Mouse (Mus musculus) forebrain, postnatal 0 days (tissue): ENCODE measurements around the gene Arid5b. TPM values are rescaled to one million over a fixed set of nuclear protein-coding genes. Genes with fewer than 3 reads are reported as not detected.
A peak's percentile ranks its signal among the peaks of the same experiment; 100 is the strongest.

Source experiments
- ATAC-seq: fragments of 200-750 bp; cut with Nextera tagmentation; 2 replicates; pipeline ENCODE4 v1.8.0; 2017; ENCODE audit warnings: mild to moderate bottlenecking, moderate library complexity
- DNase-seq: peaks from one replicate; pipeline ENCODE4 v3.0.0-alpha.2; 2015
- H3K27ac ChIP-seq: fragments of 300-500 bp; sonication (generic); 2 replicates; pipeline ENCODE4 v1.5.1; 2014; ENCODE audit warnings: low read depth, mild to moderate bottlenecking, antibody characterized with exemption, low read length, moderate library complexity, mixed read lengths
- H3K27me3 ChIP-seq: fragments of 300-500 bp; sonication (generic); 2 replicates; pipeline ENCODE4 v1.6.1; 2014; ENCODE audit warnings: mild to moderate bottlenecking, low read length, mixed read lengths; ENCODE audit not compliant: insufficient read depth
- H3K36me3 ChIP-seq: fragments of 300-500 bp; sonication (generic); 2 replicates; pipeline ENCODE4 v1.6.1; 2014; ENCODE audit warnings: mild to moderate bottlenecking, moderate library complexity; ENCODE audit not compliant: insufficient read depth
- H3K4me1 ChIP-seq: fragments of 300-500 bp; sonication (generic); 2 replicates; pipeline ENCODE4 v1.6.1; 2014; ENCODE audit warnings: antibody characterized with exemption; ENCODE audit not compliant: insufficient read depth
- H3K4me2 ChIP-seq: fragments of 300-500 bp; sonication (generic); 2 replicates; pipeline ENCODE4 v1.6.1; 2014; ENCODE audit warnings: low read depth, mild to moderate bottlenecking, moderate library complexity
- H3K4me3 ChIP-seq: fragments of 300-500 bp; sonication (generic); 2 replicates; pipeline ENCODE4 v1.5.1; 2014; ENCODE audit warnings: low read depth, low read length, mixed read lengths
- H3K9ac ChIP-seq: fragments of 300-500 bp; sonication (generic); 2 replicates; pipeline ENCODE4 v1.6.1; 2014; ENCODE audit warnings: mild to moderate bottlenecking
- H3K9me3 ChIP-seq: fragments of 300-500 bp; sonication (generic); 2 replicates; pipeline ENCODE4 v1.6.1; 2016; ENCODE audit warnings: low read length
- CTCF ChIP-seq: sonication (generic); IDR thresholded peaks from 2 replicates; pipeline ENCODE4 v1.5.1; 2016; ENCODE audit warnings: antibody characterized with exemption, control low read depth, low read depth
- WGBS: fragments of 180-500 bp; shearing (Covaris S2); extraction: QIAGEN DNeasy Blood & Tissue Kit; methylation state at CpG from one replicate; pipeline ENCODE4 v1.1.7; 2014; 5-methylcytosine and 5-hydroxymethylcytosine counted together
- polyA plus RNA-seq: library from polyadenylated mRNA; unstranded; fragments of >200 nt; fragmentation: Nextera tagmentation; extraction: Ambion mirVana; gene quantifications from 2 replicates; pipeline ENCODE4 v1.2.1, GENCODE M21; 2015
- total RNA-seq: library from RNA; depleted of rRNA; stranded (reverse); fragments of >200 nt; gene quantifications from 2 replicates; pipeline ENCODE4 v1.2.3, GENCODE M21; 2014

Arid5b gene
- total and polyA plus RNA-seq, 2 experiments from 2014 or later, result 14.3 to 14.5 TPM

- ATAC-seq (peak; percentile 23; the same call in 1 of the 2 replicates), DNase-seq (no peak)
- Histone ChIP-seq H3K27ac (0 out of 2 replicates have a peak overlapping the region, but pooled peaks have one; percentile 21), H3K9me3 (no peaks in the 10 kb centered on the region), H3K36me3 (no peaks in the 10 kb centered on the region), H3K9ac (peak overlapping the region; percentile 10; the same call in 1 of the 2 replicates), H3K4me3 (no peak overlapping the region), H3K27me3 (no peaks in the 10 kb centered on the region), H3K4me2 (no peak overlapping the region), H3K4me1 (no peaks in the 10 kb centered on the region)
- no peak for TF ChIP-seq CTCF
- WGBS, result 71% methylated on average over 5 of the region's 5 CpGs
Measured at GRCm38 (mm10) chr10:68268629-68269028, 9.9 kb downstream of the Arid5b start.

- Histone ChIP-seq H3K27me3 (no peaks in the 10 kb centered on the region), H3K36me3 (peaks cover 5% of the 10 kb centered on the region; the same call in 1 of the 2 replicates), H3K9me3 (no peaks in the 10 kb centered on the region), H3K4me2 (no peak overlapping the region), H3K4me1 (no peaks in the 10 kb centered on the region), H3K27ac (no peak overlapping the region), H3K9ac (no peak overlapping the region), H3K4me3 (no peak overlapping the region)
- 93% methylated on average over 10 of the region's 10 CpGs for WGBS
- no peak for TF ChIP-seq CTCF
- ATAC-seq, result no peak
- DNase-seq, result no peak
Measured at GRCm38 (mm10) chr10:68263969-68264688, 14.4 kb downstream of the Arid5b start.

GRCm38 (mm10) chr10:68263296-68263968 lies 15.1 kb downstream of the Arid5b start:
- Histone ChIP-seq H3K9me3 (no peaks in the 10 kb centered on the region), H3K9ac (no peak overlapping the region), H3K4me3 (no peak overlapping the region), H3K27me3 (no peaks in the 10 kb centered on the region), H3K36me3 (peaks cover 5% of the 10 kb centered on the region; the same call in 1 of the 2 replicates), H3K27ac (no peak overlapping the region), H3K4me1 (no peaks in the 10 kb centered on the region), H3K4me2 (no peak overlapping the region)
- 88% methylated on average over 9 of the region's 9 CpGs for whole genome bisulfite sequencing
- TF ChIP-seq CTCF, result no peak
- DNase-seq, result no peak
- ATAC-seq, result no peak

DNA sequence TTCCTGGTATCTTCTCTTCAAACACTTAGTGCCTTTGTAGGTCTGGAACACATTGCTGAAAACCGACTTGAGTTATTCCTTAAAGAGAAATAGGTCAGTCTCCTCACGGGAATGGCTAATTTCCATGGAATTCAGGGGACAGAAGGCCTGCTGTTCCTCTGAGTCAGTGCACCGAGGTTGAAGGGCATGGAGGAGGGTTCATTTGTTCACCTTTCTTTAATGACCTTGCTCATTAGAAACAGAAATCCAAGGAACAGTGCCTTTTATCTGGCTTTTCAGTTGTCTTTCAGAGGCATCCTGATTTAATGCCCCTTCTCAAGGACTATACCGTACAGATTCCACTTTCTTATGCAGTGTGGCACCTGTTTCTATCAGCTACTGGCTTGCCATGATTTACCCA lies 18.9 kb downstream of the Arid5b start:
- 42% methylated on average over 4 of the region's 4 CpGs for WGBS
- no peak overlapping the region for H3K9ac ChIP-seq
- no peaks in the 10 kb centered on the region for H3K27me3 ChIP-seq
- H3K27ac ChIP-seq, result no peak overlapping the region
- H3K9me3 ChIP-seq, result no peaks in the 10 kb centered on the region
- H3K4me1 ChIP-seq, result no peaks in the 10 kb centered on the region
- H3K4me3 ChIP-seq, result no peak overlapping the region
- H3K4me2 ChIP-seq, result no peak overlapping the region
- no peak for TF ChIP-seq CTCF
- H3K36me3 ChIP-seq, result peaks cover 5% of the 10 kb centered on the region; the same call in 1 of the 2 replicates
- DNase-seq, result no peak
- ATAC-seq, result no peak

DNA sequence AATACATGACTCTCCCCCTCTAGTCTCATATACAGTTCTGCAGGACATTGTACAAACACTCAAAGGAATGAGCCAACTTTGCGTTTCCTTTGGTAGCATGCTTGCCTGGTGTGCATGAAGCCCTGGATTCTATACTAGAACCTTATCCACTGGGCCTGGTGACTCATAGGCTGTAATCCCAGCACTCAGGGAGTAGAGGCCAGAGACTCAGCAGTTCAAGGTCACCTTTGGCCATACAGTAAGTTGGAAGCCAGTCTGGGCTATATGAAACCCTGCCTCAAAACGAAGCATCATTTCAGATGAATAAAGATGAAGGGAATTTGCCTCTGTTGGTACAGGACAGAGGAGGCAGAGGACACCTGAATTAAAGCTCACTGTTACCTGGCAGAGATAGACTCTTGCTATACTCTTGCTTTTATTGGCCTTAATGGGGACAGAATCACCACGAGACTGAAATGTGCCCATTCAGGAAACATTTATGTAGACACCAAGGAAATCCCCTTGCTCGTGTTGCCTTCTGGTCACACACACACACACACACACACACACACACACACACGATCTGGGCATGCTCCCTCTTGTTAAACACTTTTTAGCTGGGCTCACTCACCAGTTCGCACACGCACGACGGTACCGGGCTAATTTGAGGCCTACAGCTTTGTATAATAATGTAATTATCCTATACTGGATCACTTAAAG lies 21.0 kb downstream of the Arid5b start:
- no peak overlapping the region for H3K9ac ChIP-seq
- H3K27ac ChIP-seq, result no peak overlapping the region
- H3K9me3 ChIP-seq, result no peaks in the 10 kb centered on the region
- H3K4me3 ChIP-seq, result no peak overlapping the region
- no peak for TF ChIP-seq CTCF
- no peaks in the 10 kb centered on the region for H3K27me3 ChIP-seq
- peaks cover 5% of the 10 kb centered on the region; the same call in 1 of the 2 replicates for H3K36me3 ChIP-seq
- 81% methylated on average over 10 of the region's 10 CpGs for WGBS
- ATAC-seq, result no peak
- DNase-seq, result no peak
- no peak overlapping the region for H3K4me2 ChIP-seq
- H3K4me1 ChIP-seq, result no peaks in the 10 kb centered on the region

DNA sequence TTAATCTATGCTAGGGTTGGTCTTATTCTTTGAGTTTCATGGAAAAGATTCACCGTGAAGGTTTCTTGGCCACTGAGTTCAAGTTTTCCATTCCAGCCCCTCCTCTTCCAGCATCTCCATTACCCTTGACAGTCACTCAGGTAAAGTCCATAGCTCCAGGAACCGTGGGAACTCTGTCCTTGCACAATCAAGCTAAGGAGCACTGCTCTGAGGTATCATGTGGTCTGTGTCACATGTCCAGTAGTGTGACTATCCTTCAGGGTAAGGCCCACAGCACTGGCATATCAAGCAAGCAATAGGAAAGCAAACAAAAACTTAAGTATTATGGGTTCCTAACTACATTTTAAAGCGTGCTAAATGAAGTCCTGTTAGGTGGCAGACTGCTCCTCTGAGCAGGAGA lies 22.4 kb downstream of the Arid5b start:
- Histone ChIP-seq H3K4me1 (no peaks in the 10 kb centered on the region), H3K36me3 (peaks cover 5% of the 10 kb centered on the region; the same call in 1 of the 2 replicates), H3K4me3 (no peak overlapping the region), H3K27ac (no peak overlapping the region), H3K9me3 (no peaks in the 10 kb centered on the region), H3K9ac (no peak overlapping the region), H3K27me3 (no peaks in the 10 kb centered on the region), H3K4me2 (no peak overlapping the region)
- DNase-seq (no peak), ATAC-seq (no peak)
- 85% methylated on average over 3 of the region's 3 CpGs for WGBS
- TF ChIP-seq CTCF, result no peak
